Mouse (Mus musculus): ENCODE results near the gene Gm47841. TPM values are rescaled to one million over a fixed set of nuclear protein-coding genes. Genes with fewer than 3 reads are reported as not detected.

Gm47841 gene
- total and polyA plus RNA-seq, 3 experiments: not detected

DNA sequence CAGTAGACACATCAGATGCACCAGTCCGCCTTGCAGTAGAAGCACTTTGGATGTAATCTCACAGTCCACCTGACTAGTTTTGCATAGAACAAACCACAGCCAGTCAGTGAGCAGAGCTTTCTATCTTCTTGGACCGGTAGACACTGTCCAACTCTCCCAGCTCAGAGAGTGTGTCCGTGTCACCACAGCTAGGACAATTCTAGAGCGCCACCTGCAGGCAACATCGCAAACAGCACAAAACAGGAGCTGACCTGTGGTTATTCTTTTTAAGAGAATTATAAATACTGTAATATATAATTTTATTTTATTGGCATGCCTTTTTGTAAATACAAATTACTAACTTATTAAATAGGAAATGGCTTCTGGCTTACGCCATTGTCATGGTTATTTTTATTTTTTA, 4.6 kb downstream of the Gm47841 start:
- Histone ChIP-seq H3K4me2 (ENCODE audit: insufficient read depth, low read depth, poor library complexity, severe bottlenecking) (no peak overlapping the region), H3K4me1 (ENCODE audit: control insufficient read depth in 1 of 2, insufficient read depth in 2 of 2) (peaks cover 3 to 7% of the 10 kb centered on the region in 2 experiments; a peak in 3 of 4 replicates), H3K27ac (ENCODE audit: insufficient read depth, low read depth) (no peak overlapping the region), H3K27me3 (replicated peaks) (peaks cover 10% of the 10 kb centered on the region), H3K4me3 (replicated peaks in 1 of 3; ENCODE audit: low read depth in 2 of 3, low read length in 2 of 3, poor library complexity in 1 of 3) (no peak overlapping the region), H3K79me2 (replicated peaks; ENCODE audit: control insufficient read depth, extremely low read depth, insufficient read depth, poor library complexity, severe bottlenecking) (no peaks in the 10 kb centered on the region), H3K9ac (ENCODE audit: insufficient read depth, low read depth) (no peak overlapping the region), H3K36me3 (replicated peaks in 1 of 2; ENCODE audit: control insufficient read depth in 1 of 2, insufficient read depth in 1 of 2, low read length in 1 of 2) (peaks cover 0 to 2% of the 10 kb centered on the region in 2 experiments), H3K9me3 (replicated peaks; ENCODE audit: low read length) (peaks cover 13% of the 10 kb centered on the region)
- DNase-seq (ENCODE audit: extremely low read depth): peak; percentile 72
- in situ Hi-C loops (cut with MboI; ENCODE audit: low pct_ligation_motif_present, low pct_unique_long_range_greater_than_20kb, low sequenced_read_pairs) (no loop called here), dilution Hi-C loops (cut with MboI; ENCODE audit: extremely low pct_ligation_motif_present, extremely low pct_unique_long_range_greater_than_20kb, low sequenced_read_pairs) (no loop called here)
- TF ChIP-seq RAD21 (IDR thresholded peaks at IDR 0.05; ENCODE audit: low read depth, low read length) (peak; percentile 94), ETS1 (conservative IDR thresholded peaks at IDR 0.05; ENCODE audit: low read depth, low read length) (no peak), ZKSCAN1 (IDR thresholded peaks at IDR 0.05; ENCODE audit: borderline replicate concordance, low read depth, low read length) (no peak), USF2 (conservative IDR thresholded peaks at IDR 0.05; ENCODE audit: low read depth, low read length) (no peak), CTCF (conservative IDR thresholded peaks at IDR 0.05 in 1 of 2, IDR thresholded peaks at IDR 0.05 in 1 of 2; ENCODE audit: low read depth in 2 of 2, low read length in 2 of 2) (peak; percentile 87 to 94), SMC3 (IDR thresholded peaks at IDR 0.05; ENCODE audit: low read depth, low read length) (peak; percentile 84), ZNF384 (IDR thresholded peaks at IDR 0.05; ENCODE audit: low read depth, low read length) (no peak), GABPA (IDR thresholded peaks at IDR 0.05; ENCODE audit: insufficient replicate concordance, low read depth, low read length) (no peak), KAT2A (IDR thresholded peaks at IDR 0.05; ENCODE audit: insufficient replicate concordance, low read length) (no peak), JUND (conservative IDR thresholded peaks at IDR 0.05; ENCODE audit: low read depth, low read length) (no peak), EP300 (IDR thresholded peaks at IDR 0.05; ENCODE audit: low read length) (no peak)

DNA sequence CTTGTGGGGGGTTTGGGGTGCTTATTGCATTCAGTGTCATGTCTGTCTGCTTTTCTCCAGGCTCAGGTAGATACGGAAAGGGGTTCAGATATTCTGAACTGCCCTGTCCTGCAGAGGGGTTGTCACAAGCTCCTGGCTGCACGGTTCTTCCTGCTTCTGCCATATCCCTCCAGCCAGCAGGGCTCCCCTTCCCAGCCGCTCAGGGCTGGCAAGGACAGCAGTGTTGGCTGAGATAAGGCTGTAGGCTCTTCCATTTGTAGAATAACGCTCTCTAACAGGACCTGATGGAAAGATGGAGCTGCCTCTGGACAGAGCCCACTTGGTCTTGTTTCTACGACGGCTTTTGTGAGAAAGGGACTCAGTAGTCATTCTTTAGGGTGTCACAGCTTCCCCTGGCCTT, 5.2 kb downstream of the Gm47841 start:
- H3K27me3 ChIP-seq (replicated peaks): peaks cover 10% of the 10 kb centered on the region
- dilution Hi-C loops (cut with MboI; ENCODE audit: extremely low pct_ligation_motif_present, extremely low pct_unique_long_range_greater_than_20kb, low sequenced_read_pairs) (no loop called here), in situ Hi-C loops (cut with MboI; ENCODE audit: low pct_ligation_motif_present, low pct_unique_long_range_greater_than_20kb, low sequenced_read_pairs) (no loop called here)
- H3K9ac ChIP-seq (ENCODE audit: insufficient read depth, low read depth): no peak overlapping the region
- DNase-seq (ENCODE audit: extremely low read depth): no peak
- no peak overlapping the region for H3K4me3 ChIP-seq (replicated peaks in 1 of 3; ENCODE audit: low read depth in 2 of 3, low read length in 2 of 3, poor library complexity in 1 of 3)
- H3K4me2 ChIP-seq (ENCODE audit: insufficient read depth, low read depth, poor library complexity, severe bottlenecking): no peak overlapping the region
- H3K79me2 ChIP-seq (replicated peaks; ENCODE audit: control insufficient read depth, extremely low read depth, insufficient read depth, poor library complexity, severe bottlenecking): no peaks in the 10 kb centered on the region
- no peak overlapping the region for H3K27ac ChIP-seq (ENCODE audit: insufficient read depth, low read depth)
- peaks cover 0 to 2% of the 10 kb centered on the region in 2 experiments for H3K36me3 ChIP-seq (replicated peaks in 1 of 2; ENCODE audit: control insufficient read depth in 1 of 2, insufficient read depth in 1 of 2, low read length in 1 of 2)
- H3K9me3 ChIP-seq (replicated peaks; ENCODE audit: low read length): peaks cover 10% of the 10 kb centered on the region
- peaks cover 3 to 7% of the 10 kb centered on the region in 2 experiments; a peak in 3 of 4 replicates for H3K4me1 ChIP-seq (ENCODE audit: control insufficient read depth in 1 of 2, insufficient read depth in 2 of 2)
- TF ChIP-seq MAZ (IDR thresholded peaks at IDR 0.05; ENCODE audit: low read depth, low read length) (no peak), CHD1 (IDR thresholded peaks at IDR 0.05; ENCODE audit: low read depth, low read length) (no peak), SMC3 (IDR thresholded peaks at IDR 0.05; ENCODE audit: low read depth, low read length) (no peak), ZC3H11A (IDR thresholded peaks at IDR 0.05; ENCODE audit: low read depth, low read length) (no peak), EP300 (IDR thresholded peaks at IDR 0.05; ENCODE audit: low read length) (no peak), CHD2 (IDR thresholded peaks at IDR 0.05; ENCODE audit: low read length) (no peak), ETS1 (conservative IDR thresholded peaks at IDR 0.05; ENCODE audit: low read depth, low read length) (no peak), TCF12 (IDR thresholded peaks at IDR 0.05; ENCODE audit: low read depth, low read length) (no peak), ZMIZ1 (IDR thresholded peaks at IDR 0.05; ENCODE audit: low read depth, low read length) (no peak), UBTF (IDR thresholded peaks at IDR 0.05; ENCODE audit: low read depth, low read length) (no peak), TBP (conservative IDR thresholded peaks at IDR 0.05; ENCODE audit: low read depth, low read length) (no peak), PAX5 (IDR thresholded peaks at IDR 0.05; ENCODE audit: low read length) (no peak), HCFC1 (IDR thresholded peaks at IDR 0.05; ENCODE audit: low read depth, low read length) (no peak), MEF2A (IDR thresholded peaks at IDR 0.05; ENCODE audit: borderline replicate concordance, low read depth, low read length) (no peak), ZKSCAN1 (IDR thresholded peaks at IDR 0.05; ENCODE audit: borderline replicate concordance, low read depth, low read length) (no peak), GABPA (IDR thresholded peaks at IDR 0.05; ENCODE audit: insufficient replicate concordance, low read depth, low read length) (no peak), E2F4 (IDR thresholded peaks at IDR 0.05; ENCODE audit: insufficient replicate concordance, low read depth, low read length) (no peak), USF2 (conservative IDR thresholded peaks at IDR 0.05; ENCODE audit: low read depth, low read length) (no peak), JUND (conservative IDR thresholded peaks at IDR 0.05; ENCODE audit: low read depth, low read length) (no peak)

Measured in CH12.LX (cell line).